Mouse (Mus musculus) thymus, postnatal 0 days (tissue): ENCODE measurements around the gene Kif5c. TPM values are rescaled to one million over a fixed set of nuclear protein-coding genes. Genes with fewer than 3 reads are reported as not detected.
A peak's percentile ranks its signal among the peaks of the same experiment; 100 is the strongest.

ENCODE experiments used
- DNase-seq: peaks from one replicate; pipeline ENCODE4 v3.0.0-alpha.2; 2015; ENCODE audit warnings: low spot score
- polyA plus RNA-seq: library from polyadenylated mRNA; unstranded; fragments of >200 nt; fragmentation: Nextera tagmentation; extraction: Ambion mirVana; gene quantifications from 2 replicates; pipeline ENCODE4 v1.2.1, GENCODE M21; 2015

Kif5c gene
- polyA plus RNA-seq, 1 experiment from 2014 or later = 0.66 TPM

DNA sequence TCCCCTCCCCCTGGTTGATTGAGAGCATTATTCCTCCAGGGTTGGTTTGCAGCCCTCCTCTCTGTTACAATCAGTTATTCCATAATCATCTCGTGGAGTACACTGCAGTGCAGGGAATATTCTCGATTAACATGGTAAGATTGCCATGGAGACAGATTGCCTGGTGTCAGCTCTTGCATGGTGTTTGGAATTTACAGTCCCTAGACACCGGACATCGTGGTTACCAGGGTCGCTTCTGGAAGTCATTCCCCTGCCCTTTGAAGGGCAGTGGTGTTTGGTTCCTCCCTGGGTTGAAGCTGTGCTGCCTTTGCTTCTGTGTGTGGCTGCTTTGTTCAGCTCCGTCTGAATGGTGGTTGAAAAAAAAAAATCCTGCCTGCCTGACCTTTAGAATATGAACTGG is 100.8 kb downstream of the Kif5c start:
- no peak for DNase-seq

DNA sequence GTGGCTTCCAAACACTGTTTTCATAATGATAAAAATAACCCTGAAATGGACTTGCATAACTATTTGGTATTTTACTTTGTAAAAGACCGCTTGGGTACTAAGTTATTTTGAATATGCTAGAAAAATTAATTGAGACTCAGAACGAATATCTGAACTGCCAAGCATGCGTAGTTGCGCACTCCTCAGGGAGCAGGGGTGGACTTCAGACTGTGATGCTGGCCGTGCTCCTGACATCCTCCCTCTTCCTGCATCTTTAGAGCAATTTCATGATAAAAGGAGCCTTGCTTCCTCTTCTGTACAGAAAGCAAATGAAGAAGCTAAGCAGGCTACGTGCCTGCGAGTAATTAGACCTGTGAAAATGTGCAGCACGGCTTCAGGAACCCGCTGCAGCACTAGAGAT is 101.2 kb downstream of the Kif5c start:
- DNase-seq = no peak

DNA sequence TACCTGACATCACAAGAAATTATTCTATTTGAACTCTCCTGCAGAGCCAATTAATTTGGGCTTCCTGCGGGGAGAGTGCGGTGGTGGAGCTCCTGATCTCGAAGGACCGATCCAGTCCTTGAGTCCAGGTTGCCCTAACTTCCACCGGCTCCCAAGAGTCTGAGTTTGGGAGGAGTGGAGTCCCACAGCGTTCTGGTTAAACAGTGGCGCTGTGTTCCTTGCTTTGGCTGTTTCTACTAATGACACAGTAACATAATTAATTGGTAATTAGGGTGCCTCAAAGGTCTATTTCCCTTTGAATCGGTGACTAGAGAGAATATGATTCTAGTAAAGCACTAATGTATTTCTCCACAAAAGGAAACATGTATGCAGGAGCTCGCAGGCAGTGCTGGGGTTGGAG is 103.2 kb downstream of the Kif5c start:
- DNase-seq = no peak

DNA sequence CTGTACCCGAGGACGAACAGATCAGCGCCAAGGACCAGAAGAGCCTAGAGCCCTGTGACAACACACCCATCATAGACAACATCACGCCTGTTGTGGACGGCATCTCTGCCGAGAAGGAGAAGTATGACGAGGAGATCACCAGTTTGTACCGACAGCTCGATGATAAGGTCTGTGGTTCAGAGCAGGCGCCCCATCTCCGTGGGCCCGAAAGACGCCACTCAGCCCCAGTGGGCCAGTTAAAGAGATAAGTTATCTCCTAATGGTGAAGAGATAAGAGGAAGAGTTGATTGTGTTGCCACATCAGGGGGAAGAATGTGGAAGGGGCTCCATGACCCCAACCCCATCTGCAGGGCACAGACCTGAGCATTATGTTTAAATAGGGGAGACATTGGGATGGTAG is 103.9 kb downstream of the Kif5c start:
- no peak for DNase-seq

DNA sequence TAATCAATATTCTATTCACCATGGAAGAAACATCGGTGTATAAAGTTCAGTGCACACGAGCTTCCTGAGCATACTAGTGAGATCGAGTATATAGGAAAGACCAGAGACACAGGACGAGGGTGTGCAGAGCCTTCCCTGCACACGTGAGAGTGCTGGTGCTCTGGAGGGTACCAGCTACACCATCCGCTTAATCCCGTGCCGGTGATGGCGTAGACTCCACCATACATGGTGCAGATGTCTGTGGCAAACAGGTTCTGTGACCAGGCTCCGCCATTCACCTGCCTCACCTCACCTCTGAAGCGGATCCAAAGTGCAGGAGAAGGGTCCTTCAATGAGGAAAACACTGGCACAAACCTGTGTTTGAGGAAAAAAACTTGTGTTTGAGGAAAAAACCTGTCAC is 107.6 kb downstream of the Kif5c start:
- DNase-seq = no peak

DNA sequence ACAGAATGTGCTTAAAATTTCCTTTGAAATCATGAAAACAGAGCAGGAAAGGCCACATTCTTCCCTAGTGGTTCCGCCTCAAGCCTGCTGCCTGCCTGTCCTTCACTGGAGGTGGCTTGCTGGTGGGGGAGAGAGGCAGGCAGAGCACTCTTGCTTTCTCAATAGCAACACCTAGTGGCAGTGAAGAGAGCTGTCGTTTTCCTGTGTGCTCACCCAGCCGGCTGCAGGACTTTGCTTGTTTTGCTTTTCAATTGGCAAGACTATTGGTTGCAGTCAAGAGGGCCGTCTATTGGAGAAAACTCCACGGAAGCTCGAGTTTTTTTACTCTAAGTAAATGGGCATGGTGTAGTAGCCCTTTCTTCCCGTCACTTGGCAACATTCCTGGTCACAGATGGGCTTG is 108.1 kb downstream of the Kif5c start:
- DNase-seq = peak; percentile 84

DNA sequence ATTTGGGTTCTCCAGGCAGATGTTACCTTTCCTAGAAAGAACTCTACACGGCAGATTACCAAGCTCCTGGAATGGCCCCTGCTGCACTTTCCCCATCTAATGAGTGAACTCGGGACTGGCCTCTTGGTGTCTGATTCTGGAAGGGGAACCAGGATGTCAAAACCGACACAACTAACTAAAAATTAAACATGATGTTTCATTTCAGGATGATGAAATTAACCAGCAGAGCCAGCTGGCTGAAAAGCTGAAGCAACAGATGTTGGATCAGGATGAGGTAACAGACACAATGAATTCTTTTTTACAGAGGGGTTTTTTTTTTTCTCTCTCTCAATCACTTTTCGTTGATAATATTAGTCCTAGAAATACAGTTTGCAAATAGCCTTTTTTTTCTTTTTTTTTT is 108.6 kb downstream of the Kif5c start:
- no peak for DNase-seq

DNA sequence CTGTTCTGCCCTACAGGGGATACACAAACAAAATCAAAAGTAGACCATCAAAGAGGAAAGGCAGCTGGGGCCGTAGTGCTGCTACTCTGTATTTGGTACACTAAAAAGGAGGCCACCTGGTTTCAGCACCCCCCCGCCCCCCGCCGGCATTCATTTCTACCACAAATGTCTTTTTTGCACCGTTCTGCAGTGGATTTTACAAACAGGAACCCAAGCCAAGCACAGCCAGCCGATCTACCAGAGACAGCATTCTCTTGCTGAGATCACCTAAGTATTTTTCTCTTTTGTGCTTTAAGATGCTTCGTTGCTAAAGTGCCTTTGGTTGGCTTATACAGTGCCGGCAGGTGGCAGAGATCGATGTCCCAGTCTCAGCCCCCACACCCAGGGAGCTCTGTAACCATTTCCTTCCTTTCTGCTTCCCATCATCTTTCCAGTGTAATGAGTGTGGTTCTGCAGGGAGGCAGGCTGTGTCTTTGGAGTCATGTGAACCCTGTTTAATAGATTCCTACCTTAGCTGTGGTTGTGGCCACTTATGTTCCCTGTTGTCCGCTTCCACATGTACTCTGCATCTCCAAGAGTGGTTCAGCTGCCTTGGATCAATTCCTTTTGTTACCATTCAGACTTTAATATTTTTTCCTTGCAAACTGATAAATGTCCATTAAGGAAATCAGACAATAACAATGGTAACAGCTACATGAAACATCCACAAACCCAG is 110.0 kb downstream of the Kif5c start:
- peak; percentile 52 for DNase-seq

DNA sequence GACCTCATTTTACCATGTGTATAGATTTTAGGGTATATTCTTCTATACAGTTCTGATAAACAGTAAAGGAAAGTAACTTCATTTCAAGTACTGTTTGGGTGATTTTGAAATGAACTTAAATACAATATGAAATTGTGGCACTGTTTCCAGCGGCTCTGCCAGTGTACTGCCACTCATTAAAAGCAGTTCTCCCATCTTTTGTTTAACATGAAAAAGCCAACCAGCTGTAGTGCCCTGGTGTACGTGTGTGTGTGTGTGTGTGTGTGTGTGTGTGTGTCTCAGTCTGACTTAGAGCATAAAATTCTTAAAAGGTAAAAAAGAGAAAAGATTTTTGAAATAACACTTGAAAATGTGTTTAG is 110.5 kb downstream of the Kif5c start:
- no peak for DNase-seq

DNA sequence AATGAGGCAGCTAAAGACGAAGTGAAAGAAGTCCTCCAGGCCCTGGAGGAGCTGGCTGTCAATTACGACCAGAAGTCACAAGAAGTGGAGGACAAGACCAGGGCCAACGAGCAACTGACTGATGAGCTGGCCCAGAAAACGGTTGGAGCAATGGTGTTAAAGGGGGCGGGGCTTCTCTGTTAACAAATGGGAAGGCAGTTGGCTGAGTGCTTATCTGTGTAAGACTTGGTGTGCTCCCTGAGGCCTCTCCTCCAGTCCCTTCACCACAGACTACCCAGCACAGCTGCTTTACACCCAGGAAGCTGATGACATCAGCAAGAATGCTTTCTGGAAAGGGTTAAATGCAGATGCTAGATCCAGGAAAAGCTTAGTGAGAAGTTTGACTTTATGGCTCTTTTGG is 111.1 kb downstream of the Kif5c start:
- peak; percentile 80 for DNase-seq

DNA sequence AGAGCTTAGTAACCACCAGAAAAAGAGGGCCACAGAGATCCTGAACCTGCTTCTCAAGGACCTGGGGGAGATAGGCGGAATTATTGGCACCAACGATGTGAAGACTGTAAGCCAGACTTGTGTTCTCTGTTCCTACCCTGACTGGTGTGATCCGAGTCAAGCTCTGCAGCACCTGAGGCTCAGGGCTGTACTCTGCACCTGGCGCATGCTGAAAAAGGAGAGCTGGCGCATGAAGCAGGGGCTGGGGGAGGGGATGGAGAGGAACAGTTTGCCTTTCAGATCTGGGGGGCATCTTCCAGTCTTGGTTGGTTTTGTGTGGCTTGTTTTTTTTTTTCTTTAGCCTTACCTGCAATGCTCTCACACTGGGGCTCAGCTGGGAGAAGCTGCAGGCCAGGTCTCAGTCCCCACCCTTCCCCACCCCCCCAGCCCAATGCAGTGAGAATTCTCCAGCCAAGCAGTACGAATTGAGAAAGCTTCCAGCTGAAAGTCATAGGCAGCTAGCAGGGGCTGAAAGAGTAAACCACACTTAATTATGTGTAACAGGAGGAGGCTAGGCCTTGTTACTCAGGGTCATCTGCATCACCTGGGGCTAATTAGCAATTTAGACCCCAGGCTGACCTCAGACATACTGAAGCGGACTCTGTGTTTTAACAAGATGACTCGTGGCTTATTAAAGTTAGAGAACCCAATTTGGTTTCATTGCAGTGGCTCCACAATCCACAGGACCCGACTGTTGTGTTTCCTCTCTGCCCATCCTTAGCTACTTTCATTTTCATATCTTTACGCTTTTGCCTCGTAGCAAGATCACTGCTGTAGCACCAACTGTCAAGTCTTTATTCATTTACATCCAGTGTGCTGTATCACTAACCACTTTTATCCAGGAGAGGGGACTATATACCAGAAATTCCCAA is 113.9 kb downstream of the Kif5c start:
- peak; percentile 73 for DNase-seq

DNA sequence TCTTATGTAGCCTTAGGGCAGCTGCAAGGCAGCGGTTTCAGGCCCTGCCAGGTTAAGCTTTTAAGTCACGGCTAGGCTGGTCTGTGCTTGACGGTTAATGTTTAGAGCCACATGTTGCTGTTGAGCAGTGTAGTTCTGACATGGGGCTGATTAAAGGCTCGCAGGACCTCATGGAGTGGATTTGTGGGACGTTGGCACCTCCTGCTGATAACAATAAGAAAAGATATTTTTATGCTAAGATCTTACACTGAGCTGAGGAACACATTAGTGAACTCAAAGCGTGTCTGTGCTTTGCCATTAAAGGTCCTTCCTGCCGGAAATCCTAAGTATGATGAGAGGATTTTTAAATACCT is 114.5 kb downstream of the Kif5c start:
- peak; percentile 55 for DNase-seq

DNA sequence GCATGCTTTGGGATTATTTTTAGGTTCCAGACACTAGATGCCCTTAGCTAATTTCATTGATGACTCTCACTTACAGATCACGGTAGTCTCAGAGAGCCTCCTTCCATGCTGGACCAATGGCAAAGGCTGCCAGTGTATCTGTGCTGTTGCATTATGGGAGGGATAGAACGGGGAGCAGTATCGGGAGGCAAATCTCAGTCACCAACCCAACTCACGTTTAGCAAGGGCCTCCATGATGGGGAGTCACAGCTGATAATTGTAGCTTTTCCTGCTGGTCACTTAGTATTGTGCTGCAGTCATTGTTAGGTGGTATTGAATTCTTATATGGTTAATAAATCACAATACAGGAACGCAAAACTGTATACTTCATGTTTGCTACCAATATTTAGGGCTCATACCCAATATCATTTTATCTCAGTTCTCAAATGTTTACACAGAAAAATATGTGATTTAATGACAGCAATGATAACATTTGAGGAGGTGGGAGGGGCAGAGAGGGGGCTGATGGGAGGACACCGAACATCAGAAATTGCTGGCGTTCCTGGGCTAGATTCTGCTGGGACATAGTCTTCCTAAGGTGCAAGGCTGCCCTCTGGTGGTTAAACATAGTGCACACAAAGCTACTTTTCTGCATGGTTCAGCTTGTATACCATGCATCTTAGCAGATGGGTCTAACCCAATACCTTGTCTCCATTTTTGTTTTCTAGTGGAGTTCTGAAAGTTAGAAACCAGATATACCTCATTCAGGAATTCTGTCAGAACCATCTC is 115.1 kb downstream of the Kif5c start:
- peak; percentile 90 for DNase-seq

DNA sequence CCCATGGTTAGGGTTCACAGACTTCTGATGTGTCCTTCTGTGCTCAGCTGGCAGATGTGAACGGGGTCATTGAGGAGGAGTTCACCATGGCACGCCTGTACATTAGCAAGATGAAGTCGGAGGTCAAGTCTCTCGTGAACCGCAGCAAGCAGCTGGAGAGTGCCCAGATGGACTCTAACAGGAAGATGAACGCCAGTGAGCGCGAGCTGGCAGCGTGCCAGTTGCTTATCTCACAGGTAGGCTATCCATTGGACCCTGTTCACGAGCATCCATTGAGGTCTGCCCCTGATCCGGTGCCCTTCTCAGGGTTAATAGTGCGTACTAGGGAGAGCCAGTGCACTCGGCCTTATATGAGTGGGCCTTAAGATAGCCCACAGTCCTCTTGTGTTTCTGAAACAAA is 116.3 kb downstream of the Kif5c start:
- no peak for DNase-seq

DNA sequence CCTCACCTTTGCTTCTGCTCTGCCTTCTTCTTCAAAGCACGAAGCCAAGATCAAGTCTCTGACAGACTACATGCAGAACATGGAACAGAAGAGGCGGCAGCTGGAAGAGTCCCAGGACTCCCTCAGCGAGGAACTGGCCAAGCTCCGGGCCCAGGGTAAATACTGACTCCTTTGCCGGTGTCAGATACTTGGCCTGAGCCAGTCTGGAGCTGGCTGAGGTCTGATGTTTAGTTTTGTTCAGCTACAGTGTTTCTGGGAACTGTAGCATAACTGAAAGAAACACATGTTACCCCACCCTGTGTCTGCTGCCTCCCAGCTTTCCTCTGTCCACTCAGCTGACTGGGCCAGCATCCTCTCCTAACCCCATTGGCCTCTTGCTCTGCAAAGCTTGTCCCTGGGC is 119.9 kb downstream of the Kif5c start:
- no peak for DNase-seq

DNA sequence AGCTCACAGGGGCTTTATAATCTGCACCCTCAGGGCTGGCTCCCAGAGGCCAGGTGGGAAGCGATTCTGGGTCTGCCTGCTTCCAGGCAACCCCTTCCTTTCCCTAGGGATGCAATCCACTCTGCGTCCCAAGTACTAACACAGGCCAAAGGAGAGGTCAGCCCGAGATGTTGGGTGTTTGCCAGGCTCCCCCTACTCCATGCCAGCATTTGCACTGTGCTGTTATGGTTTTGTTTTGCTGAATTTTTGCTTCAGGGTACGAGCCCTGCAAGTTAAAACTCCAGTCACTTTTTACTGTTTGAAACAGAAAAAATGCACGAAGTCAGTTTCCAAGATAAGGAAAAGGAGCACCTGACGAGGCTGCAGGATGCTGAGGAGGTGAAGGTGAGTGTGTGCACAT is 121.9 kb downstream of the Kif5c start:
- no peak for DNase-seq

DNA sequence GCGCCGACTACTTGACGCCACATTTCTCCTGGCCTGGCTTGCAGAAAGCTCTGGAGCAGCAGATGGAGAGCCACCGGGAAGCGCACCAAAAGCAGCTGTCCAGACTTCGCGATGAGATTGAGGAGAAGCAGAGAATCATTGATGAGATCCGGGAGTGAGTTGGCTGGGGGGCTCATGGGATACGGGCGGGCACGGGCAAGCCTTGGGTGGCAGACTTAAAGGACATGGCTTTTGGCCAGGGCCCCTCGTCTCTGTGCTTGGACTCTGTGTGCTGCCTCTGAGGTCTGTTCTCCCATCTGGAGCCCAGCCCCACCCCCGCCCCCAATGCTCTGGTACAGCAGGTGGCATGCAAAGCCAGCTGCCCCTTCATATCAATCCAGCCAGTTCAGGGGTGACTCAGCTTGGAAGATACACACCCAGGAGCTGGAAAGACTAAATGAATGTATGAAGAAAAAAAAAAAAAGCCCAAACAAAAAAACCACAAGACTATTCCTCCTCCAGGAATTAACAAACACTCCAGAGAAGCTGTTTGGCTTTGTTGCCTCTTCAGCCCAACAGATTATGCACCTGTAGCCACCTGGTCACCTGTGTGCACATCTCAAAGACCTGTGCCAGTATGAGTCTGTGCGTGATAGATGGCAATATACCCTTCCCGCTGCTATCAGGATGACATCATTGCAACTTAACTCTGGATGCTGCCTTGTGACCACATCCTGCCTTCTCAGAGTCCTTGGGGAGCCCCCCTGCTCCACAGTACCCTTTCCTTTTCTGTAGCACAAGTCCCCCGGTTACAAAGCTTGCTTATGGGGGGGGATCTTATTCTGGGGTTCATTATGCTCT is 123.0 kb downstream of the Kif5c start:
- DNase-seq = peak; percentile 78

DNA sequence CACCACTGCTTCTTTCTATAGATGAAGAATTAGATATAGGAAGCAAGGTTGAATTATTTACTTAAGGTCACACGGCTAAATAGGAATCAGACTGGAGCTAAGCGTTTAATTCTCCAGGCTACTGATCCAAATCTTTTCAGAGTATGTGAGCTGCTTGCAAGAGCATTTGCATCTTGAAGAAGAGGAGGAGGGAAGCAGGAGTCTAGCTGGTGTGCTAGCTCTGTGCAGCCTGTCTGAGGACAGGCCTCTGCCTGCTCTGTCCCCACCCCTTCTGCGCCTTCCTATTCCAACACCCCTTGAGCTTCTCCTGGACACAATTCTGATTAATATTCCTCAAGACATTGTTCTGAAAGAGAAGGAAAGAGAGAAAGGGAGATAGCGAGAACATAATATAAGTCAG is 123.8 kb downstream of the Kif5c start:
- no peak for DNase-seq

DNA sequence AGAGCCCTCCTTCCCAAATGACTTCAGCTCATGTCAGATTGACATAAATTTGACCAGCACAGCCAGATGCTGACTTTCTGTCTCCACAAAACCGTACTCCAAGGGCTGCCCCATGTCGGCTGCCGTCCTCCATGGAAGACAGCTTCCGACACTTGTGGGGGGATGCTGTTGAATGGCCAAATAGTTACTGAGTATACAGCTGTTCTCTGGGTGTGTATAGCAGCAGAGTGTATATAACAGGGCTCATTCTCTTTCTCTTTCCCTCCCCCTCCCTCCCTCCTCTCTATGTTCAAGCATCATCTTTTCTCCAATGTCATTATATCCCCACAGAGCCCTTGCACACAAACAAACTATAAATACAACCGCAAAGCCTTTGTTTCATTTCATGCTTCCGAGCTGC is 124.7 kb downstream of the Kif5c start:
- no peak for DNase-seq

DNA sequence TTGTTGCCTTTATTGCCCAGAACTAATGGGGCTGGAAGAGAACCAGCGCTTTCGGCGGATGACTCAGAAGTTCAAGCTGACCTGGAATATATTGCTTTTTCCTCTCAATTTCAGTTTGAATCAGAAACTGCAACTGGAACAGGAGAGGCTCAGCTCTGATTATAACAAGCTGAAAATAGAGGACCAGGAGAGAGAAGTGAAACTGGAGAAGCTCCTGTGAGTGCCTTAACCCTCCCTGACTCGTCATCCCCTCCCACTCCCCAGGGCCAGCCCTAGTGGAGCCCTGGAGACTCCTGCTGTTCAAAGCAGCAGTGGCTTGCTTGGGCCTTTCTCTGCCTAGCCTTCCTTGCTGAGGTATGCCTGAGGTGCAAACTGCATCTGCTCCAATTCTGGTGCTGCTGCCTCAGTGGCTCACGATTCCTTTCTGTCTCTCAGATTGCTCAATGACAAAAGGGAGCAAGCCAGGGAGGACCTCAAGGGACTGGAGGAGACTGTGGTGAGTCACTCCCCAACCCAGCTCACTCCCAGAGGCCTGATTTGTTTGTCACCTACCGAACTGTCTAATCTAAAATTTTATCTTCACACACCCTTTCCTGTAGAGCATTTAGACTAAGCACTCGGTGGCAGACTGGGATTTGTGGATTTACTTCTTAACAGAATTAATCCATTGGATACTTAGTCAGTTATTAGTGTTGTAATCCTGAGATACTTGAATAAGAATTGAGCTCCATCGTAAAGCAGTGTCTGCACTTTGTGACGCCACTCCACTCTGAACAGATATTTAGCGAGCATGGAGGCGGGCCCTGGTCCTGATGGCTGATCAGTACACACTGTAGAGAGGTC is 125.4 kb downstream of the Kif5c start:
- DNase-seq = no peak
